Mouse (Mus musculus): ENCODE results near the gene Kif28. TPM values are rescaled to one million over a fixed set of nuclear protein-coding genes. Genes with fewer than 3 reads are reported as not detected.
"Not testable (repeated sequence)": the region's sequence is repeated elsewhere in the genome, so short reads cannot be mapped to it uniquely, and the experiment has no call there.

Gene Kif28
- polyA plus RNA-seq, 1 experiment from 2014 or later: not detected

DNA sequence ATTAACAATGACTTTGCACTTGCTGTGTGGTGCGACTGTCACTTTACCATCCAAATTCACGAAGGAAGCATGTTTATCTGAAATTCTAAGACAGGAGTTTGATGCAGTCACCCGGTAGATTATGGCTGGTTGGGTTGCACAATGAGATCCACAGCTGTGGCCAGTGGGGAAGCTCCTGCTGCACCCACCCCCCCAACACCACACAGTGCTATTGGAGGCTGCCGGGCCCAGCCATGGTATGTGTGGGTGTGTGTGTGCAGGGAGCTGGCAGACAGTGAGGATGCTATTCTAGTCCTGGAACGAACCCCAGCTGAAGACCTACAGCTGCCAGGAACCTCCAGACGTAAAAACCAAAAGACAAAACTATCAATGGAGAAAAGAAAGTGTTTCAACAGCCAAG, 35.7 kb downstream of the Kif28 start:
- no peak for TF ChIP-seq CTCF (IDR thresholded peaks at IDR 0.05)
- CTCF ChIA-PET: no interaction called here
- DNase-seq (ENCODE audit: low read depth, low spot score) (no peak), ATAC-seq (no peak)
- in situ Hi-C loops (cut with MboI; ENCODE audit: low pct_unique_long_range_greater_than_20kb): no loop called here
- POLR2A ChIA-PET: no interaction called here
- H3K27me3 ChIP-seq: no peaks in the 10 kb centered on the region

DNA sequence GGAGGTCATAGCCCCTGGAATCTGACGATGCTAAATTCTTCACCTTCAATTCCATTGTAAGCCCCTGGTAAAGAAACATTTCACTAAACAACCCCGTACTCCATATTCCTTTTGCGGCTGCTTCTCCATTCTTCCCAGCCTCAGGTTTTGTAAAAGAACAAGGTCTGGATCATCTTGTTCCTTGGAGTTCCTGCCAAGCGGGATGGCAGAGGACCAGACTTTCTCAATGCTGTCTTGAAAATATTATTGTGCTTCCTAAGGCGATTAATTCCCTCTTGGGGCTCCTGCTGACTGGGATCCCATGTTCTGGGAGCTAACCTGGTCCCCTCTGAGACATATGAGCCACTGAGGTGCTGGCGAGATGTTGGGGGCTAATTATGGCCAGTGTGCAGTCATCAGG, 39.9 kb downstream of the Kif28 start:
- POLR2A ChIA-PET: no interaction called here
- no peak for ATAC-seq
- in situ Hi-C loops (cut with MboI; ENCODE audit: low pct_unique_long_range_greater_than_20kb): no loop called here
- no peak for TF ChIP-seq CTCF (IDR thresholded peaks at IDR 0.05)
- DNase-seq (ENCODE audit: low read depth, low spot score): no peak
- CTCF ChIA-PET: no interaction called here
- no peaks in the 10 kb centered on the region for H3K27me3 ChIP-seq

DNA sequence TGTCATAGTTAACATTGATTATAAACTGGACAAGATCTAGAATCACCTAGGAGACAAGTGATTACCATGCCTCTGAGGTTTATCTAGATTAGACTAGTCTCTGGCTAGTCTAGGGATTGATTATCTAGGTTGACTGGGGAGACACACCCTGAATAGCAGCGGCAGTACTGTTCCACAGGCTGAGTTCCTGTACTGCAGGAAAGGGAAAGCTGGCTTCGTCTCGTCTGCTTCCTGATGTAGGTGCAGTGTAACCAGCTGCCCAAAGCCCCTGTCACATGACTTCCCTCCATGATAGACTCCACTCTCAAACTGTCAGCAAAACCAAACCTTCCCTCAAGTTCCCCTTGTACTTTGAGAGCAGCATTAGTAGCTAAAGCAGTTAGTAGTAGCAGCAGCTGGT, 40.9 kb downstream of the Kif28 start:
- ChIA-PET POLR2A (no interaction called here), CTCF (interaction anchor here (0.9 kb wide), 1 partner anchor 9 kb away, joined by 3 read pairs; no protein-coding TSS in a partner anchor)
- ATAC-seq: no peak
- no peak for DNase-seq (ENCODE audit: low read depth, low spot score)
- no peak for TF ChIP-seq CTCF (IDR thresholded peaks at IDR 0.05)
- no peaks in the 10 kb centered on the region for H3K27me3 ChIP-seq
- in situ Hi-C loops (cut with MboI; ENCODE audit: low pct_unique_long_range_greater_than_20kb): no loop called here

DNA sequence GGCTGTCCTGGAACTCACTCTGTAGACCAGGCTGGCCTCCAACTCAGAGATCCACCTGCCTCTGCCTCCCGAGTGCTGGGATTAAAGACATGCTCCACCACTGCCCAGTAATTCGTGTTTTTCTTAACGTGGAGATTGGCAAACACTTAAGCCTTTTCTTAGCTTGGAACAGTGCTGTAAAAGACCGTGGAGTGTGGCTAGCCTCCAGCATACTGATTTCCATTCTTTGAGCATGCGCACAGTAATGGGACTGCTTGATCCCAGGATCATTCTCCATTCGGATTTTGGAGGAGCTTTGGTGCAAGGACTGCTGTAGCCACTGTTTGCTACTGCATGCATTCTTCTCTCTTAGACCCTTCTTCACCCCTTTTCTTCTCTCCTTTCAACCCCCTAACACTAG, 55.6 kb downstream of the Kif28 start:
- no peaks in the 10 kb centered on the region for H3K27me3 ChIP-seq
- in situ Hi-C loops (cut with MboI; ENCODE audit: low pct_unique_long_range_greater_than_20kb): no loop called here
- DNase-seq (ENCODE audit: low read depth, low spot score) (no peak), ATAC-seq (no peak)
- no peak for TF ChIP-seq CTCF (IDR thresholded peaks at IDR 0.05)
- POLR2A ChIA-PET: no interaction called here
- CTCF ChIA-PET: no interaction called here

DNA sequence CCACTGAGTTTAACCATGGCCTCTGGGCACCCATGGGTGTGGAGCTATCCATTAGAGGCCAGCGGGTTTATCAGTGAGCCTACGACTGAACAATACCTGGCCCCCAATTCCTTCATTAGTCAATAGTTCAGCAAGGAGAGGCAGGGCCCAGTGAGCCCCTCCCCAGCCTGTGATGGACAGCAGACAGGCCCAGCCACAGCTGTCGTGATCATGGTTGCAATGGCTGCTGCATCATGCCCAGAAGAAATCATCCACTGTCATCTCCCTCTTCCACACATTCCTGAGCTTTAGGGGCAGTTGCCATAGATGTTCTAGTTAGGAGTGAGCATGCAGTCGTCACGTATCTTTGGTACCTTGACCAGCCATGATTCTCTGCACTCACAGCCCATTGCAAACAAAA, 56.2 kb downstream of the Kif28 start:
- DNase-seq (ENCODE audit: low read depth, low spot score): no peak
- no peak for TF ChIP-seq CTCF (IDR thresholded peaks at IDR 0.05)
- no peaks in the 10 kb centered on the region for H3K27me3 ChIP-seq
- in situ Hi-C loops (cut with MboI; ENCODE audit: low pct_unique_long_range_greater_than_20kb): no loop called here
- ChIA-PET POLR2A (no interaction called here), CTCF (interaction anchor here (0.6 to 0.9 kb wide), 3 partner anchors 13 to 45 kb away, joined by 3 read pairs; no protein-coding TSS in a partner anchor)
- ATAC-seq: no peak

DNA sequence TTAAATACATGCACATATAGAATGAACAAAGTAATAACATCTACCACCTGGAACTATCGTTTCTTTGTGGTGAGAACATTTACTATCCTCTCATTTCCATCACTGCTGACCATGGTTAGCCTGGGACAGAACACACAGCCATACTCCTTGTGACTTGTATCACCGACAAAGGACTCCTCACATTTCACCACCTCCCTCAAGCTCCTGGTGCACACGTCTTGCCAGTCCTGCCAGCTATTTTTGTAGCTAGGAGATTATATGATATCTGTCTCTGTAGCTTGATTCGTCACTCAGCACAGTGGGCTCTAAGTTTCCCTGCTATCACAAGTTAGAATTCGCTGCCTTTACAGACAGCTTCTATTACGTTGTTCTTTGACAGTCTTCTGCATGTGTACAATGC, 56.7 kb downstream of the Kif28 start:
- POLR2A ChIA-PET: no interaction called here
- H3K27me3 ChIP-seq: no peaks in the 10 kb centered on the region
- ATAC-seq (no peak), DNase-seq (ENCODE audit: low read depth, low spot score) (no peak)
- in situ Hi-C loops (cut with MboI; ENCODE audit: low pct_unique_long_range_greater_than_20kb): no loop called here
- no peak for TF ChIP-seq CTCF (IDR thresholded peaks at IDR 0.05)
- CTCF ChIA-PET: interaction anchor here (0.6 to 0.9 kb wide), 3 partner anchors 13 to 46 kb away, joined by 3 read pairs; no protein-coding TSS in a partner anchor

DNA sequence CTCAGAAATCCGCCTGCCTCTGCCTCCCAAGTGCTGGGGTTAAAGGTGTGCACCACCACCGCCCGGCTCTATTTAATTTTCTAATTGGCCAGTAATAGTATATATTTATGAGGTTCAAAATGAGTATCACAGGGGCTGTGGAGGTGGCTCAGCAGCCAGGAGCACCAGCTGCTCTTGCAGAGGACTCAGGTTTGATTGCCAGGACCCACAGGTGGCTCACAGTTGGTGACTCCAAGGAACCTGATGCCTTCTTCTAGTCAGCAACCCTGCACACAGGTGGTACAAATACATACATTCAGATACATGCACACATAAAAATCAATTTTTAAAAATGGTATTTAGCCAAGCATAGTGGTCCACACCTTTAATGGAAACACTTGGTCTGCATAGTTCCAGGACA, 57.1 kb downstream of the Kif28 start:
- ChIA-PET CTCF (interaction anchor here (0.9 kb wide), 1 partner anchor 12 kb away, joined by 3 read pairs; no protein-coding TSS in a partner anchor), POLR2A (no interaction called here)
- H3K27me3 ChIP-seq: no peaks in the 10 kb centered on the region
- ATAC-seq (no peak), DNase-seq (ENCODE audit: low read depth, low spot score) (no peak)
- no peak for TF ChIP-seq CTCF (IDR thresholded peaks at IDR 0.05)
- in situ Hi-C loops (cut with MboI; ENCODE audit: low pct_unique_long_range_greater_than_20kb): no loop called here

DNA sequence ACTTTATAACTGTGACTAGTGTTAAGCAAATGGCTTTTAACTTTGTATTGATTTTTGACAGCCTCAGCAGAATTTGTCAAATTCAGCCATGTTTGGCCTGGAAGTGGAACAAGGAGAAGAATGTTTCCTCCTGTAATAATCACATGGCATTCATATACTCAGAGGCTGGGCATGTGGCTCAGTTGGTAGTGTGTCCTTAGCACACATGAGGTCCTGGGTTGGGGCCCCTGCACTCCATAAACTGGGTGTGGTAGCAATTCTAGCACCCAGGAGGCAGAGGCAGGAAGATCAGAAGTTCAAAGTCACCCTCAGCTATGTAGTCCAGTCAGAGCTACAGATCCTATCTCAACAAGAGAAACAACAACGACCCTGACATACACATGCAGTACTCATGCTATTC, 57.8 kb downstream of the Kif28 start:
- no peaks in the 10 kb centered on the region for H3K27me3 ChIP-seq
- in situ Hi-C loops (cut with MboI; ENCODE audit: low pct_unique_long_range_greater_than_20kb): no loop called here
- no peak for TF ChIP-seq CTCF (IDR thresholded peaks at IDR 0.05)
- CTCF ChIA-PET: interaction anchor here (1.5 kb wide), 1 partner anchor 11 kb away, joined by 3 read pairs; no protein-coding TSS in a partner anchor
- POLR2A ChIA-PET: no interaction called here
- DNase-seq (ENCODE audit: low read depth, low spot score) (no peak), ATAC-seq (no peak)

DNA sequence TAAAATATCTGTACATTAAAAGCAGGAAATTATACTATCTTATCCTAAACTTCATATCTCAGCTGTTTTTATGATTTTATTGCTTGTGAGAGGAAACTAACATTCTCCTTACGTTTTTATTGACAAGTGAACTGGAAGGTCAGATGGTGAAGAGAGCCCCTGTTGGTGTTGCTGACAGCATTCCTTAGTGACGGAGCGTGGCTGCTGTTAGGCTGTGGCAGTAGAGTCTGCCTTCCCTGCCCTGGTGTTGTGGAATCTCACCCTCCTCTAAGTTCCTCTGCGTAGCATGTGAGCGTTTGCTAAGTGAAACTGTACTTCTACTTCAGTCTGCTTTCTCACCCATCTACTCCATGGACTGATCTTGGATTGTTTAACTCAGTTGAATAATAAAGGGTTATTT, 58.3 kb downstream of the Kif28 start:
- TF ChIP-seq CTCF (IDR thresholded peaks at IDR 0.05): no peak
- H3K27me3 ChIP-seq: no peaks in the 10 kb centered on the region
- DNase-seq (ENCODE audit: low read depth, low spot score): no peak
- in situ Hi-C loops (cut with MboI; ENCODE audit: low pct_unique_long_range_greater_than_20kb): no loop called here
- CTCF ChIA-PET: interaction anchor here (1.5 kb wide), 1 partner anchor 11 kb away, joined by 3 read pairs; no protein-coding TSS in a partner anchor
- no peak for ATAC-seq
- POLR2A ChIA-PET: no interaction called here

DNA sequence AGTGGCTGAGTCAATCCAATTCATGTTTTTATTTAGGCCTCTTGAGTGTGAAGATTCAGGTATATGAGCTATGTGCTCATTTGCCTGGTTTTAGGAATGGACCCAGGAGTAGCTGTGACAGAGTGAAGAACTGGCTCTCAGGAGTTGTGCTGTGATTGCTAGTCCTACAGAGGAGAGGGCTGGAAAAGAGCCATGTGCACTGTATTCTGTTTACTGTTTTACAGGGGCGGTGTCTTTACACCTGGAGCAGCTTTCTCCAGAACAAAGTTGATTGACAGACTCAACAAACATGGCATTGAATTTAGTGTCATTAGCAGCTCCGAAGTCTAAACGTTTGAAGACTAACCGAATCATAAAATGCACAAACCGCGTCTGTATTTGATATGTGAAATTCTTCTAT, 58.7 kb downstream of the Kif28 start:
- no peak for ATAC-seq
- no peaks in the 10 kb centered on the region for H3K27me3 ChIP-seq
- TF ChIP-seq CTCF (IDR thresholded peaks at IDR 0.05): no peak
- ChIA-PET POLR2A (no interaction called here), CTCF (interaction anchor here (1.5 kb wide), 1 partner anchor 12 kb away, joined by 3 read pairs; no protein-coding TSS in a partner anchor)
- in situ Hi-C loops (cut with MboI; ENCODE audit: low pct_unique_long_range_greater_than_20kb): no loop called here
- DNase-seq (ENCODE audit: low read depth, low spot score): no peak

DNA sequence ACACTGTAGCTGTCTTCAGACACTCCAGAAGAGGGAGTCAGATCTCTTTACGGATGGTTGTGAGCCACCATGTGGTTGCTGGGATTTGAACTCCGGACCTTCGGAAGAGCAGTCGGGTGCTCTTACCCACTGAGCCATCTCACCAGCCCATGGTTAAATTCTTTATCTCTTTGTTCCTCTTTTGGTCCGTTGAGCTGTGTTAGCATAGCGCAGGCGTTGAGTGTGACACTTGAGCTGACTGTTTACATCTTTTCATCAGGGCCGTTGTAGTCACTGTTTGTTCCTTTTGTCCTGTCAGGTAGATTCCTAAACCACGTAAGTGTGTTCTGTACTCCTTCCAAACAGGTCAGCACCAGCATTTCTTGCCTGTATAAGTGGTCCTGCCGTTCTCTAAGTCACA, 62.3 kb downstream of the Kif28 start:
- H3K27me3 ChIP-seq; POLR2A ChIA-PET; in situ Hi-C loops (cut with MboI; ENCODE audit: low pct_unique_long_range_greater_than_20kb); CTCF ChIA-PET; ATAC-seq; DNase-seq (ENCODE audit: low read depth, low spot score): not testable (repeated sequence)

DNA sequence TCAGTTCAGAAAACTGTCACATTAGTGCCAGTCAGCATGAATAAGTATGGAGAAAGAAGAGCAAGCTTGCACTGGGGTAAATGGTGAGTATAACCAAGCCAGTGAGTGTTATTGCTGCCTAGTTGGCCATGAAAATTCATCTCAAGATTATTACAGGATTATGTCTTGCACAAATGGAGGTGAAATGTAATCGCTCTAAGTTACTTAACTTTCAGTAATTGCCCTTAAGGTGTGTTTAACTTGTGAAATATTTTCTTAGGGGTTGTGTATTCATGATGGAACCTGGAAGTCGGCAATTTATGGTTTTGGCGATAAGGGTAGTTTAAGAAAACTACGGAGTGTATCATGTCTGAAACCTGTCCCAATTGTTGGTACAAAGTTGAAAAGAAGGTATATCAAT, 65.7 kb downstream of the Kif28 start:
- no peak for DNase-seq (ENCODE audit: low read depth, low spot score)
- ChIA-PET POLR2A (no interaction called here), CTCF (interaction anchor here (2.6 kb wide), 1 partner anchor 10 kb away, joined by 6 read pairs; no protein-coding TSS in a partner anchor)
- no peaks in the 10 kb centered on the region for H3K27me3 ChIP-seq
- in situ Hi-C loops (cut with MboI; ENCODE audit: low pct_unique_long_range_greater_than_20kb): no loop called here
- ATAC-seq: no peak
- TF ChIP-seq CTCF (IDR thresholded peaks at IDR 0.05): no peak

Measured in Patski (cell line).